Mouse (Mus musculus) heart, adult 8-10 months (tissue): ENCODE results near the gene Vmn1r206. TPM values are rescaled to one million over a fixed set of nuclear protein-coding genes. Genes with fewer than 3 reads are reported as not detected.
"Not testable (repeated sequence)": the region's sequence is repeated elsewhere in the genome, so short reads cannot be mapped to it uniquely, and the experiment has no call there.

Source experiments
- DNase-seq: peaks from one replicate; pipeline ENCODE4 v3.0.0; 2022; ENCODE audit warnings: low spot score
- total RNA-seq, 4 experiments: library from RNA; stranded (reverse); gene quantifications; 2 replicates each; pipeline ENCODE4 v1.2.4; 2022

Gene Vmn1r206
- total RNA-seq = not detected

- not testable (repeated sequence) for DNase-seq
These were observed at the start of gene Vmn1r206 for GRCm38 (mm10) chr13:22624151-22624550. TSS of gene Vmn1r206 (minus strand) at chr13:22624251.

GRCm38 (mm10) chr13:22592900-22593299 lies 31.2 kb downstream of the Vmn1r206 start, which contains the start of gene Vmn1r205:
TSS of gene Vmn1r205 (minus strand) at chr13:22593000.
- no peak for DNase-seq

- not testable (repeated sequence) for DNase-seq
These were observed 40.7 kb downstream of the Vmn1r206 start for GRCm38 (mm10) chr13:22583336-22583735.

- DNase-seq = not testable (repeated sequence)
These were observed 49.1 kb downstream of the Vmn1r206 start for GRCm38 (mm10) chr13:22574911-22575310.

Other genes starting within 250 kb of the Vmn1r206 start
- gene Vmn1r199, start 244.4 kb downstream of the Vmn1r206 start, total RNA-seq = not detected
- not detected for gene Vmn1r200, start 233.9 kb downstream of the Vmn1r206 start, total RNA-seq
- not detected for gene Vmn1r201, start 152.3 kb downstream of the Vmn1r206 start, total RNA-seq
- gene Vmn1r202, start 118.9 kb downstream of the Vmn1r206 start, total RNA-seq = not detected
- not detected for gene Vmn1r203, start 106.1 kb downstream of the Vmn1r206 start, total RNA-seq
- not detected for gene Vmn1r204, start 71.1 kb downstream of the Vmn1r206 start, total RNA-seq
- not detected for gene Vmn1r205, start 31.3 kb downstream of the Vmn1r206 start, total RNA-seq
- gene Vmn1r207-ps, start 105.4 kb upstream of the Vmn1r206 start, total RNA-seq = not detected
- not detected for gene Vmn1r208, start 153.1 kb upstream of the Vmn1r206 start, total RNA-seq
- not detected for gene Vmn1r209, start 185.4 kb upstream of the Vmn1r206 start, total RNA-seq
- not detected for gene Vmn1r210, start 207.1 kb upstream of the Vmn1r206 start, total RNA-seq
- gene Vmn1r211, start 233.3 kb upstream of the Vmn1r206 start, total RNA-seq = not detected